Mouse (Mus musculus) kidney, embryonic 14.5 days (tissue): ENCODE data around the gene Cdk2. TPM values are rescaled to one million over a fixed set of nuclear protein-coding genes. Genes with fewer than 3 reads are reported as not detected.
"Not testable (repeated sequence)": the region's sequence is repeated elsewhere in the genome, so short reads cannot be mapped to it uniquely, and the experiment has no call there.

ENCODE experiments used
- ATAC-seq: fragments of 200-750 bp; cut with Nextera tagmentation; 2 replicates; pipeline ENCODE4 v1.8.0; 2017; ENCODE audit warnings: moderate number of reproducible peaks, mild to moderate bottlenecking, moderate TSS enrichment, moderate library complexity; ENCODE audit not compliant: low FRiP score, low TSS enrichment
- H3K27ac ChIP-seq: fragments of 300-500 bp; sonication (generic); 2 replicates; pipeline ENCODE4 v1.5.1; 2014; ENCODE audit warnings: low read depth, mild to moderate bottlenecking, low read length, moderate library complexity, mixed read lengths
- H3K27me3 ChIP-seq: fragments of 300-500 bp; sonication (generic); 2 replicates; pipeline ENCODE4 v1.6.1; 2014; ENCODE audit warnings: mild to moderate bottlenecking, low read length; ENCODE audit not compliant: control insufficient read depth, insufficient read depth
- H3K36me3 ChIP-seq: fragments of 300-500 bp; sonication (generic); 2 replicates; pipeline ENCODE4 v1.6.1; 2014; ENCODE audit warnings: low read length, mixed read lengths; ENCODE audit not compliant: control insufficient read depth, insufficient read depth
- H3K4me1 ChIP-seq: fragments of 300-500 bp; sonication (generic); 2 replicates; pipeline ENCODE4 v1.6.1; 2014; ENCODE audit warnings: low read length, mixed read lengths; ENCODE audit not compliant: control insufficient read depth, insufficient read depth
- H3K4me2 ChIP-seq: fragments of 300-500 bp; sonication (generic); replicated peaks from 2 replicates; pipeline ENCODE4 v1.6.1; 2014; ENCODE audit warnings: low read depth, mild to moderate bottlenecking, low read length
- H3K4me3 ChIP-seq: fragments of 300-500 bp; sonication (generic); 2 replicates; pipeline ENCODE4 v1.5.1; 2014; ENCODE audit warnings: mild to moderate bottlenecking, low read length
- H3K9ac ChIP-seq: fragments of 300-500 bp; sonication (generic); 2 replicates; pipeline ENCODE4 v1.6.1; 2014; ENCODE audit warnings: low read depth, mild to moderate bottlenecking, low read length, moderate library complexity
- H3K9me3 ChIP-seq: fragments of 300-500 bp; sonication (generic); 2 replicates; pipeline ENCODE4 v1.6.1; 2016; ENCODE audit warnings: low read length; ENCODE audit not compliant: control insufficient read depth
- WGBS: fragments of 180-500 bp; shearing (Covaris S2); extraction: QIAGEN DNeasy Blood & Tissue Kit; methylation state at CpG from one replicate; pipeline ENCODE4 v1.1.7; 2014; 5-methylcytosine and 5-hydroxymethylcytosine counted together
- polyA plus RNA-seq: library from polyadenylated mRNA; unstranded; fragments of >200 nt; fragmentation: Nextera tagmentation; extraction: Ambion mirVana; gene quantifications from 2 replicates; pipeline ENCODE4 v1.2.1, GENCODE M21; 2014

The Cdk2 gene
- polyA plus RNA-seq, 1 experiment from 2014 or later: 103 TPM

DNA sequence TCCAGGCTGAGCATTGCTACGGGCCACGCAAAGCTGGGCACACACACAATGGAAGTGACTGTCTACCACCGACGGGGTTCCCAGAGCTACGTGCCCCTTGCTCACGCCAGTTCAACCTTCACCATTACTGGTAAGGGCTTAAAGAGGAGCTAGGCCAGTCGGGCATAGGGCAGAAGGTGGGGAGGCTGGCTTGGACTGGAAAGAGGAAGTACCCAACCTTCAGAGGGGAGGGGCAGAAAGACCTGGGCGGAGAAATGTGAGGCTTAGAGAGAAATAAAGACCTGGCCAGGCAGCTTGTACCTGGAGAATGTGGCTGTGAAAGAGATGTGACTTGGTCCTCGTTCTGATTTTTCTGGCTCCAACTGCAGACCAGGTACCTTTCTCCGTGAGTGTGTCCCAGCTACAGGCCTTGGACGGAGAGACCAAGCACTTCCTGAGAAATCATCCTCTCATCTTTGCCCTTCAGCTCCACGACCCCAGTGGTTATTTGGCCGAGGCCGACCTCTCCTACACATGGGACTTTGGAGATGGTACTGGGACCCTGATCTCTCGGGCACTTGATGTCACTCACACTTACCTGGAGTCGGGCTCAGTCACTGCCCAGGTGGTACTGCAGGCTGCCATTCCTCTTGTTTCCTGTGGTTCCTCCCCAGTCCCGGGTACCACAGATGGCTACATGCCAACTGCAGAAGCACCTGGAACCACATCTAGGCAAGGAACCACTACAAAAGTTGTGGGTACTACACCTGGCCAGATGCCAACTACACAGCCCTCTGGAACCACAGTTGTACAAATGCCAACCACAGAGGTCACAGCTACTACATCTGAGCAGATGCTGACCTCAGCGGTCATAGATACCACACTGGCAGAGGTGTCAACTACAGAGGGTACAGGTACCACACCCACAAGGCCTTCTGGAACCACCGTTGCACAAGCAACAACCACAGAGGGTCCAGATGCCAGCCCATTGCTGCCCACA lies 11.0 kb upstream of the Cdk2 start:
- no peaks in the 10 kb centered on the region for H3K27me3 ChIP-seq
- H3K9me3 ChIP-seq: no peaks in the 10 kb centered on the region
- H3K36me3 ChIP-seq: no peaks in the 10 kb centered on the region
- no peaks in the 10 kb centered on the region for H3K4me1 ChIP-seq
- H3K4me3 ChIP-seq: no peak overlapping the region
- no peak for ATAC-seq
- WGBS: 87% methylated on average over 19 of the region's 19 CpGs
- H3K9ac ChIP-seq: no peak overlapping the region
- H3K27ac ChIP-seq: no peak overlapping the region
- H3K4me2 ChIP-seq: no peak overlapping the region

DNA sequence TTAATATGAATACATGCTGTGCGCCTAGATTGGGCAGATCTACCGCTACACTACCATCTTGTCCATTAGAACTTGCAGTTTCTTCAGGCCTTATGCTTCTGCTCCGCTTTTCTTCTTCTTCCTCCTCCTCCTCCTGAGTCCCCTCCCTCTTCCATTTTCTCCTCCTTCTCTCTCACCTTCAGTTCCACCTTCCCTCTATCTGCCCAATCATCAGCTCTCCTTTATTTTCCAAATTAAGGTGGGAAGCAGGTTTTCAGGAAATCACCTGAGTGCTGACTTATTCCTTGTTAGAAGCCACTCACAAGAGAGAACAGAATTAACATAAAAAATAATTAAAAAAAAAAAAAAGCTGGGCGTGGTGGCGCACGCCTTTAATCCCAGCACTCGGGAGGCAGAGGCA lies 6.5 kb upstream of the Cdk2 start:
- not testable (repeated sequence) for H3K27ac ChIP-seq, H3K27me3 ChIP-seq, H3K36me3 ChIP-seq, H3K9ac ChIP-seq, H3K4me2 ChIP-seq, H3K4me1 ChIP-seq, H3K4me3 ChIP-seq, ATAC-seq, H3K9me3 ChIP-seq
- WGBS: 95% methylated on average over 7 of the region's 7 CpGs

DNA sequence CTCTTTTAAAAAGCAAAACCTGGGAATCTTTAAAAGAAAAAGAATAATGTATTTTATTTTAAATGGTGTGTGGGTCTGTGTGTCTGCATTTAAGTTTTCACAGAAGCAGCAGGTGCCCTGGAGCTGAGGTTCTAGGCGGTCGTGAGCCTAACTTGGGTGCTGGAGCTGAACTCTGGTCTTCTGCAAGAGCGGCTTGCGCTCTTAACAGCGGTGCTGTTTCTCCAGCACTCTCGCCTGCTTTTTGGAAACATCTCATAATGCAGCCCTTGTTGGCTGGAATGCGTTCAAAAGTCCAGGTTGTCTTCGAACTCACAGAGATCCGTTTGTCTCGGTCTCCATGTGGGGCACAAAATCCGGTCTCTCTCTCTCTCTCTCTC lies 474 bp upstream of the Cdk2 start:
- H3K4me2 ChIP-seq: peak overlapping the region; percentile 43
- peak; percentile 6; the same call in 1 of the 2 replicates for ATAC-seq
- H3K4me1 ChIP-seq: peaks cover 8% of the 10 kb centered on the region; the same call in 1 of the 2 replicates
- H3K27me3 ChIP-seq: no peaks in the 10 kb centered on the region
- peak overlapping the region; percentile 75 for H3K4me3 ChIP-seq
- no peaks in the 10 kb centered on the region for H3K9me3 ChIP-seq
- peaks cover 26% of the 10 kb centered on the region for H3K36me3 ChIP-seq
- peak overlapping the region; percentile 56 for H3K9ac ChIP-seq
- peak overlapping the region; percentile 42; the same call in 1 of the 2 replicates for H3K27ac ChIP-seq
- WGBS: 8% methylated on average over 11 of the region's 11 CpGs

DNA sequence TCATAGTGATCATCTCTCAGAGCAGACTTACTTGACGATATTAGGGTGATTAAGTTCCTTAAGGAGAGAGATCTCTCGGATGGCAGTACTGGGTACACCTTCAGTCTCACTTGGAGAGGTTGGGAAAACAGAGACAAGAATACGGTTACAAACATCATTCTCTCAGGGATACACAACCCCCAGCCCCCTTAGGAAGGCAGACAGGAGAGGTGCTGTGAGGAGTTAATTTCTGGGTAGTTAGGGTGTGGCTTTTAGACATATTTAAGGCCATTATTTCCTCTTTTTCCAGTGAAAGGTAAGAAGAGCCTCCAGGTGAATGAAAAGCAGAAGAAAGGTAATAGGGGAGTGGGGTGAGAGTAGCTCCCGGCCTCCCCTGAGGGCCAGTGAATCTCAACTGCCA lies 936 bp downstream of the Cdk2 start, which contains the start of gene Pmel:
TSS of gene Pmel (plus strand) at position 301 of the 400 bp plus-strand sequence.
- H3K4me1 ChIP-seq: peaks cover 8% of the 10 kb centered on the region; the same call in 1 of the 2 replicates
- H3K9ac ChIP-seq: peak within 1 kb of the TSS; percentile 76
- H3K4me3 ChIP-seq: peak within 1 kb of the TSS; percentile 75
- peak within 1 kb of the TSS; percentile 97 for H3K27ac ChIP-seq
- 8% methylated on average over 4 of the region's 4 CpGs for WGBS
- peaks cover 40% of the 10 kb centered on the region for H3K36me3 ChIP-seq
- H3K4me2 ChIP-seq: peak within 1 kb of the TSS; percentile 66
- ATAC-seq: no peak
- no peaks in the 10 kb centered on the region for H3K27me3 ChIP-seq
- no peaks in the 10 kb centered on the region for H3K9me3 ChIP-seq

DNA sequence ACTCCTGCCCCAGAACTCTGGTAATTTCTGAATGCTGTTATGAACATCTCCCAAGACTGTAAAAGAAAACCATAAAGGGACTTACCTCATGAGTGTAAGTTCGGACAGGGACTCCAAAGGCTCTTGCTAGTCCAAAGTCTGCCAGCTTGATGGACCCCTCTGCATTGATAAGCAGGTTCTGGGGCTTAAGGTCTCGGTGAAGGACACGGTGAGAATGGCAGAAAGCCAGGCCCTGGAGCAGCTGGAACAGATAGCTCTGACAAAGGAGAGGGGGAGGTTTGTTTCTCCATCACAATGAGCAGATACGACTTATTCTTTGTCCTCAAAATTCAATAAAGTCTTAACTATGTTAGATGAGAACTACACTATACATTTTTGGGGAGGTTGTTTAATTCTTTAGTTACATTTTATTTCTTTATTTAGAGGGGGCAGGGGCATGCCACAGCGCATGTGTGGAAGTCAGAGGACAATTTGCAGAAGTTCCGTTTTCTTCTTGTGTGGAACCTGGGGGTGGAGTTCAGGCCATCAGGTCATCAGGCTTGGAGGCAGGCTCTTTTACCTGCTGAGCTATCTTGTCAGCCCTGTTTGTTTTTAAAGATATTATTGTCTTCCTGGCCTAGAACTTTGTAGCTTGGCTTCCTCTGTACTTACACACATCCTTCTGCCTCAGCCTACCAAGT lies 2.4 kb downstream of the Cdk2 start:
- Histone ChIP-seq H3K36me3 (peaks cover 49% of the 10 kb centered on the region), H3K4me3 (no peak overlapping the region), H3K4me2 (0 out of 2 replicates have a peak overlapping the region, but pooled peaks have one; percentile 66), H3K4me1 (peaks cover 8% of the 10 kb centered on the region; the same call in 1 of the 2 replicates), H3K27ac (no peak overlapping the region), H3K9ac (no peak overlapping the region), H3K9me3 (no peaks in the 10 kb centered on the region), H3K27me3 (no peaks in the 10 kb centered on the region)
- WGBS: 79% methylated on average over 6 of the region's 6 CpGs
- ATAC-seq: no peak

DNA sequence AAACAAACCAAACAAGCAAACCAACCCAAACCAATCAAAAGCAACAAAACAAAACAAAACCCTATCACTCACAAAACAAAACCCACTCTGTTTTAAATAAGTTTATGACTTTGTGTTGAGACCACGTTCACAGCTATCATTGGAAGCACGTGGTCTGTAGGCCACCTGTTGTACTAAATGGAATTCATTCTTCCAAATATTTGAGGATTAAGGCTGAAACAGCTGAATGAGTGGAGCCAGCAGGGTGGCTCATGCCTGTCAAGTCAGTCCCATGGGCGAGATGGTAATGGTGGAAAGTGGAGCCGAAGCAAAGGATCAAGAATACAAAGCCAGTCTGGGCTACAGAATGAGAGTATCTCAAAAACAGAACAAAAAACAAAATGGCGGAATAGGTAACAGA lies 4.1 kb downstream of the Cdk2 start:
- no peak overlapping the region for H3K4me3 ChIP-seq
- H3K4me2 ChIP-seq: no peak overlapping the region
- H3K9me3 ChIP-seq: no peaks in the 10 kb centered on the region
- 91% methylated on average over 5 of the region's 5 CpGs for WGBS
- peaks cover 49% of the 10 kb centered on the region for H3K36me3 ChIP-seq
- ATAC-seq: no peak
- H3K27ac ChIP-seq: no peak overlapping the region
- H3K27me3 ChIP-seq: no peaks in the 10 kb centered on the region
- peaks cover 8% of the 10 kb centered on the region; the same call in 1 of the 2 replicates for H3K4me1 ChIP-seq
- no peak overlapping the region for H3K9ac ChIP-seq

DNA sequence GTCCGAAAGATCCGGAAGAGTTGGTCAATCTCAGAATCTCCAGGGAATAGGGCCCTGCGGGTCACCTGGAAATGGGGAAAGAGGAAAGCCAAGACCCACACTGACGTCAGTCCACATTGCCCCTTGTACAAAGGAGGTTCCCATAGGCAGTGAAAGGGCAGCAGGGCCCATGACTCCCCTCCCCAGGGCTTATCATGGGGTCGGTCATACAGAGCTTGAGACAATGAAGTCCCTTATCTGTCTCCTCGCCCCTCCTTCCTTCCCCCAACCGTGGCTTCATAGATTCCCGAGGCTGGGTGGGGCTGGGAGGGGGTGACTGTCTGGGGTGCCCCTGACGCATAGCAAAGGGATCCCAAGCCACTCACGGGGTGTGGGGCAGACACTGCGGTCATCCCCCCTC lies 5.2 kb downstream of the Cdk2 start:
- 92% methylated on average over 11 of the region's 11 CpGs for WGBS
- H3K4me2 ChIP-seq: no peak overlapping the region
- H3K36me3 ChIP-seq: peaks cover 49% of the 10 kb centered on the region
- no peak overlapping the region for H3K27ac ChIP-seq
- H3K27me3 ChIP-seq: no peaks in the 10 kb centered on the region
- ATAC-seq: no peak
- H3K4me3 ChIP-seq: no peak overlapping the region
- H3K9me3 ChIP-seq: no peaks in the 10 kb centered on the region
- peaks cover 12% of the 10 kb centered on the region; the same call in 1 of the 2 replicates for H3K4me1 ChIP-seq
- H3K9ac ChIP-seq: no peak overlapping the region

DNA sequence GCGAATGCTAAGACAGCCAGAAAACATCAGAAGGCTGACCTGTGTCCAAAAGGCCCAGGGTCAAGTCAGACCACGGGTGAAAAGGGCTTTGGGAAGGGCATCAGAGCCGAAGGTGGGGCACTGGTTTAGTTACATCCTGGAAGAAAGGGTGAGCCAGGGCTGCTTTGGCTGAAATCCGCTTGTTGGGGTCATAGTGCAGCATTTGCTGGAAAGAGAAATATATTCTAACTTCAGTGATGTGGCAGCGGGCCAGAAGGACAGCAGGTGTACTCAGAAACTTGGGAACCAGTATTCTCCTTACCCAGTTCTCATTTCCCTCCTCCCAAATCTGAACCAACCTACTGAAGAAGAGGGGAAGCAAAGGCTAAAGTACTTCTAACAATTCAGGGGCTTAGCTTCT lies 5.8 kb downstream of the Cdk2 start:
- Histone ChIP-seq H3K4me2 (no peak overlapping the region), H3K4me1 (peaks cover 16% of the 10 kb centered on the region; the same call in 1 of the 2 replicates), H3K27me3 (no peaks in the 10 kb centered on the region), H3K9me3 (no peaks in the 10 kb centered on the region), H3K4me3 (no peak overlapping the region), H3K36me3 (peaks cover 49% of the 10 kb centered on the region), H3K27ac (no peak overlapping the region), H3K9ac (no peak overlapping the region)
- ATAC-seq: no peak
- 80% methylated on average over 5 of the region's 5 CpGs for WGBS
